Mouse (Mus musculus) forebrain, embryonic 16.5 days (tissue): Measurements from ENCODE around the gene Ube2cbp. TPM values are rescaled to one million over a fixed set of nuclear protein-coding genes. Genes with fewer than 3 reads are reported as not detected.

Experiments used
- ATAC-seq: fragments of 200-750 bp; cut with Nextera tagmentation; 2 replicates; pipeline ENCODE4 v1.8.0; 2017; ENCODE audit warnings: mild to moderate bottlenecking, moderate library complexity
- H3K27ac ChIP-seq: fragments of 300-500 bp; sonication (generic); 2 replicates; pipeline ENCODE4 v1.5.1; 2014; ENCODE audit warnings: low read length, control low read depth
- H3K27me3 ChIP-seq: fragments of 300-500 bp; sonication (generic); replicated peaks from 2 replicates; pipeline ENCODE4 v1.6.1; 2014; ENCODE audit warnings: low read length; ENCODE audit not compliant: control insufficient read depth, insufficient read depth
- H3K36me3 ChIP-seq: fragments of 300-500 bp; sonication (generic); 2 replicates; pipeline ENCODE4 v1.6.1; 2014; ENCODE audit not compliant: control insufficient read depth, insufficient read depth
- H3K4me1 ChIP-seq: fragments of 300-500 bp; sonication (generic); replicated peaks from 2 replicates; pipeline ENCODE4 v1.6.1; 2014; ENCODE audit warnings: low read length; ENCODE audit not compliant: control insufficient read depth, insufficient read depth
- H3K4me2 ChIP-seq: fragments of 300-500 bp; sonication (generic); 2 replicates; pipeline ENCODE4 v1.6.1; 2014; ENCODE audit warnings: mild to moderate bottlenecking, low read length, control low read depth
- H3K4me3 ChIP-seq: fragments of 300-500 bp; sonication (generic); replicated peaks from 2 replicates; pipeline ENCODE4 v1.5.1; 2014; ENCODE audit warnings: mild to moderate bottlenecking, low read length, control low read depth
- H3K9ac ChIP-seq: fragments of 300-500 bp; sonication (generic); replicated peaks from 2 replicates; pipeline ENCODE4 v1.6.1; 2014; ENCODE audit warnings: low read depth, low read length, control low read depth
- H3K9me3 ChIP-seq: fragments of 300-500 bp; sonication (generic); 2 replicates; pipeline ENCODE4 v1.6.1; 2016; ENCODE audit warnings: low read length; ENCODE audit not compliant: control insufficient read depth
- WGBS: fragments of 180-500 bp; shearing (Covaris S2); extraction: QIAGEN DNeasy Blood & Tissue Kit; methylation state at CpG from one replicate; pipeline ENCODE4 v1.1.7; 2014; 5-methylcytosine and 5-hydroxymethylcytosine counted together
- polyA plus RNA-seq: library from polyadenylated mRNA; unstranded; fragments of >200 nt; fragmentation: Nextera tagmentation; extraction: Ambion mirVana; gene quantifications from 2 replicates; pipeline ENCODE4 v1.2.1, GENCODE M21; 2015

Ube2cbp gene
- polyA plus RNA-seq, 1 experiment from 2014 or later: 5.1 TPM

DNA sequence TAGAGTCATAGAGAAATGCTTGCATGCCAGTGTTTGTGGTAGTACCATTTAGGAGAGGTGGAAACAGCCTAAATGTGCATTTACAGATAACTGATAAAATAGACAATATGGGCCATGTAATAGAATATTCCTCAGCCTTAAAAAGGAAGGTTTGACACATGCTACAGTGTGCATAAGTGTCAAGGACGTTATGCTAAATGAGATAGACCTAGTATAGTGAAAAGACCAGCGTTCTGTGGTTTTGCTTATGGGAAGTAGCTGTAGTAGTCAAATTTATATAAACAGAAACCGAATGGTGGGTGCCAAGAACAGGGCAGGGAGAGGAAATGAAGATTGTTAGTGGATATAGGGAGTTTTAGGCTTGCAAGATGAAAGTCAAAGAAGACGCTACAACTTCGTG lies 12.0 kb upstream of the Ube2cbp start:
- H3K27ac ChIP-seq: no peak overlapping the region
- H3K9me3 ChIP-seq: no peaks in the 10 kb centered on the region
- H3K4me2 ChIP-seq: no peak overlapping the region
- H3K27me3 ChIP-seq: no peaks in the 10 kb centered on the region
- H3K4me1 ChIP-seq: no peaks in the 10 kb centered on the region
- H3K9ac ChIP-seq: no peak overlapping the region
- H3K36me3 ChIP-seq: no peaks in the 10 kb centered on the region
- WGBS: 79% methylated on average over 5 of the region's 5 CpGs
- ATAC-seq: no peak
- no peak overlapping the region for H3K4me3 ChIP-seq

DNA sequence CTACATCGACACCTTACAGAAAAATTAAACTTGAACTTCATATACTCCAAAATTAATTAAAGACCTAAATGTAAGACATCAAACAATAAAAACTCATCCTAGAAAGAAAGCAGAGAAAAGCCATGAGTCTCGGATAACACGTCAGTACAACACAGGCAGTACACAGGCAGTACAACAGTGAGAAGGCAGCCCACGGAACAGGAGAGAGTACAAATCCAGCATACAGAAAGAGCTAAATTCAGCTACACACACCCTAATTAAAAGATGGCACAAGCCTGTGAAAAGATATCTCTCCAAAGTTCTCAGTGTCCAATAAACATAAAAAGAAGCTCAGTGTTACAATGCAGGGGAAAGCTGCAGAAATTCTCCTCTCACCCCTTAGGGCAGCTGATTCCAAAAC lies 11.2 kb upstream of the Ube2cbp start:
- H3K9ac ChIP-seq: no peak overlapping the region
- H3K9me3 ChIP-seq: no peaks in the 10 kb centered on the region
- ATAC-seq: no peak
- 88% methylated on average over 4 of the region's 4 CpGs for WGBS
- H3K4me2 ChIP-seq: no peak overlapping the region
- H3K4me3 ChIP-seq: no peak overlapping the region
- H3K27ac ChIP-seq: no peak overlapping the region
- H3K4me1 ChIP-seq: no peaks in the 10 kb centered on the region
- H3K27me3 ChIP-seq: no peaks in the 10 kb centered on the region
- H3K36me3 ChIP-seq: no peaks in the 10 kb centered on the region

DNA sequence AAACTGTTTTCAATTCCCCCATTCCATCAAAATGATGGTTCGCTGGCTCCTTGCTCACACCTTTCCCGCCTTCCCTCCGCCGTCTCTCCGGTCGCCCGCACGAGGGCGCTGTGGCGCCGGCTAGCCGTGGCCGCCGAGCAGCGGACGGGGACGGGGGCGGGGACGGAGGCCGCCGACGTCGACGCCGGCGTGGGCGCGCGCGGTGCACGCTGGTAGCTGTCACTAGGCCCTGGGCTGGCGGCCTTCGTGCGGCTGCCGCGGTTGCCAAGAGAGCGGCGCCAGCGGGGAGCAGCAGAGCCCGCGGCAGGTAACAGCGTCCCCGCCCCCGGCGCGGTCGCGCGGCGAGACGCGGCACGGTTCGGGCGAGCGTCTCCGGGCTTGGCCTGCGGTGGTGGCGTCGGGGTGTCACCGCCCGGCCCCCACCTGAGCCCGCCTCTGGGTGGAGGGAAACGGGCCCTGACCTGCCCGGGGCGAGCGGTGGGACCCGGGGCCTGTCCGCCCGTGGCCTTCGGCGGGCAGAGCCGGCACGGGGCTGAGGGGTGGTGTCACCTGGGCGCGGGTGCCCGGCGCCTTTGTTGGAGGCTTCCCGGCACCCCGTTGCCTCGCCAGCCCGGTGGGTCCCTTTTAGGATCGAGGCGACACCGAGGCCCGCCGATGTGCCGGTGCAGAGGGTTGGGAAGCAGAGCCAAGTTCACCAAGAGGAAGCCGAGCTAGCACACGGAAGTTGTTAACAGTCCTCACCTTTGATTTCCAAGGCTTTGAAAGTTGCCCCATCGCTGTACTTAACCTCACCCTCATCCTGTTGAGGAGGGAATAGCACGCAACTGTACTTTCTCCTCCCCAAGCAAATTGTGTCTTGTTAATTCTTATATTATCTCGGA lies 2.5 kb upstream of the Ube2cbp start, which contains the start of gene Dop1a:
Dop1a (plus strand) TSS at position 165 of the 881 bp plus-strand sequence.
- under 1% methylated on average over 69 of the region's 93 CpGs for WGBS

DNA sequence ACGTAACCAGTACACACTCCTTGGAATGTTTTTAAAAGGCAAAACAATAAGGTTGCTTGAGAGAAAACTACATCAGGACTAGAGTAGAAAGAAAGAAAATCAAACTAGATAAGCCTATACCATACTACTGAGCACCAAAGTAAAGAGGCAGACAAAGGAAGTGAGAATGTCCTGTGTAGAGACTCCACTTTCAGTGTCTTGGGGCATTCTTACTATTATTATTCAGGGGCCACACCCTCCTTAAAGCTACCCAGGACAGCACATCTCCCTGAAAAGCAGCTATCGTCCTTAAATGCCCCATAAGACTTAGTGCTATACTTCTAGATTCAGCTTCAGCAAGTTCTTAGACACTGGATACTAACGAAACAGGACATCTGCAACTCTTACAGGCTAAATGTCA lies 11.1 kb downstream of the Ube2cbp start:
- H3K4me3 ChIP-seq: no peak overlapping the region
- peaks cover 11% of the 10 kb centered on the region for H3K4me1 ChIP-seq
- ATAC-seq: no peak
- H3K9ac ChIP-seq: no peak overlapping the region
- no peaks in the 10 kb centered on the region for H3K36me3 ChIP-seq
- no peak overlapping the region for H3K27ac ChIP-seq
- H3K27me3 ChIP-seq: no peaks in the 10 kb centered on the region
- no peak overlapping the region for H3K4me2 ChIP-seq
- 77% methylated on average over 3 of the region's 3 CpGs for WGBS
- H3K9me3 ChIP-seq: no peaks in the 10 kb centered on the region

More for the DNA sequence above, 2.5 kb upstream of the Ube2cbp start, which contains the start of gene Dop1a:
- peak; percentile 95 for ATAC-seq
- Histone ChIP-seq H3K4me2 (peak within 1 kb of the TSS; percentile 71), H3K9me3 (no peaks in the 10 kb centered on the region), H3K36me3 (no peaks in the 10 kb centered on the region), H3K9ac (peak within 1 kb of the TSS; percentile 97), H3K27ac (peak within 1 kb of the TSS; percentile 80), H3K4me3 (peak within 1 kb of the TSS; percentile 94), H3K27me3 (no peaks in the 10 kb centered on the region), H3K4me1 (peaks cover 17% of the 10 kb centered on the region)

DNA sequence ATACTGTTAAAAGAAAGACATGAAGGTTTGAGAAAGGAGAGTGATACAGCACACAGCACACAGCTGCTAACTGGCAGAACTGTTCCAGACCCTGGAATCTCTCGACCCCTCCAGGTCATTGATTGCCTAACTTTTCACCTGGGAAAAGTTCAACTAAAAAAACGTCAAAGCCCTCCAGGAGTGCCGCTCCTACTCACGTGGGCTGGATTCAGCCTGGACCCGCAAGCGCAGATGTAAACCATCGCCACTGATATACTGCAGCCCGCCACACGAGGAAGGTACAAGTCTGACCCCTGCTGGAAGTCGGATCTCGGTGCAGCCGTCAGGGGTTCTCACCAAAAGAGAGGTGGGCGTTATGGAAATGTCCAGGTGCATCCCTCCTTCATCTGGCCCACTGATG lies 13.1 kb downstream of the Ube2cbp start:
- WGBS: under 1% methylated on average over 13 of the region's 13 CpGs
- Histone ChIP-seq H3K9ac (no peak overlapping the region), H3K4me1 (peaks cover 11% of the 10 kb centered on the region), H3K4me3 (no peak overlapping the region; the same call in 1 of the 2 replicates), H3K27ac (no peak overlapping the region), H3K36me3 (no peaks in the 10 kb centered on the region), H3K9me3 (no peaks in the 10 kb centered on the region), H3K27me3 (no peaks in the 10 kb centered on the region), H3K4me2 (peak overlapping the region; percentile 49)
- ATAC-seq: peak; percentile 89

DNA sequence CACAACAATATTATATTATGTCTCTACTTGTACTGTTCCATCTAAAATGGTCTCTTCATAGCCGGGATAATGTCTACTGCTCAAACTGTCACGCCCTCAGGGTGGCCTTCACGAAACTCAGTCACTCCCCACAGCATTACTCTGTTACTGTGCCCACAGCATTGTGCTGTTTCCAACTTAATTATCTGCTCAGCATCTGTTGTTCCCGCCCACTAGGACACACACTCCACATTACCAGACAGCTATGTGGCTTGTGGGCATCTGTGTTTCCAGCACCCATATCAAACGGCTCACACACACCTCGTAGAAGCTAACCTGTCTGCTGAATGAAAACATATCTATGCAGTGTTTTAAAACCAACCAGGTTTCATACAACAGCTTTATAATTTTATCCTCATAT lies 13.7 kb downstream of the Ube2cbp start:
- Histone ChIP-seq H3K27ac (no peak overlapping the region), H3K4me2 (peak overlapping the region; percentile 49), H3K9me3 (no peaks in the 10 kb centered on the region), H3K4me3 (no peak overlapping the region), H3K9ac (no peak overlapping the region), H3K27me3 (no peaks in the 10 kb centered on the region), H3K4me1 (peaks cover 11% of the 10 kb centered on the region), H3K36me3 (no peaks in the 10 kb centered on the region)
- peak; percentile 61 for ATAC-seq
- WGBS: 24% methylated on average over 6 of the region's 6 CpGs

DNA sequence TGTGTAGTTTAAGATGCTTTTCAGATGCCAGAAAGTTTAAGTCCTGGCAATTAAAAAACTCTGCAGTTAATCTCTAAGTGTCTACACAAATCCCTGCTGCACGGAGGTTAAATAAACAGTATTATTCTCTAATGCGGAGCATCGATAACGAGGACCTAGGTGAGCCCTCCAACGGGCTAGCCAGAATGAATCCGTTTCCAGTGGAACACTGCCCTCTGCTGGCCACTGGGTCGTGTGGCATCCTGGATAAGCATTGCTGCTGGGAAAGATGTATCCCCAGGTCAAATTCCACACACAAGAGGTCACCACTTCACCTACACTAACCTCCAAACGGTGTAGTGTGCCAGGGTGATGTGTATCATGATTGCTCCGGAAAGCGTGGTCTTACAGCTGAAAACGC lies 15.2 kb downstream of the Ube2cbp start:
- WGBS: 5% methylated on average over 11 of the region's 11 CpGs
- Histone ChIP-seq H3K4me3 (no peak overlapping the region), H3K36me3 (no peaks in the 10 kb centered on the region), H3K27me3 (no peaks in the 10 kb centered on the region), H3K27ac (no peak overlapping the region), H3K9me3 (no peaks in the 10 kb centered on the region), H3K4me2 (peak overlapping the region; percentile 41), H3K9ac (no peak overlapping the region), H3K4me1 (peaks cover 11% of the 10 kb centered on the region)
- peak; percentile 61 for ATAC-seq

DNA sequence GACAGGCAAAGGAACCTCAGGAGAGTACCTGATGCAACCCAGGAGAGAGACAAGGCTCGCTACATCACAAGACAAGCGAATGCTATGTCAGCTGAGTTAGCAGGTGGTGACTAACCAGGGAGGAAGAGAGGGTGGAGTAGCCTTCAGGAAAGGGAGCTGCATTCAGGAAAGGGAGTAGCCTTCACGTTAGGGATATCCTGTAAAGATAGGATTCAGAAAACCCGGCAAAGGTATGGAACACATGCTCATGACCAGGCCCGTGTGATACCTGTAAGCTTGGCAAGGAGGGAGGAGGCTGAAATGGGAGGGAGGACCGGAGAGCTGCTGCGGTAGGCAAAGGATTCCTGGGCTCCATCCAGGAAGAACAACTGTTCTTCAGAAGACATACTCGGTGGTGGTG lies 17.3 kb downstream of the Ube2cbp start:
- Histone ChIP-seq H3K27me3 (no peaks in the 10 kb centered on the region), H3K4me2 (no peak overlapping the region), H3K36me3 (no peaks in the 10 kb centered on the region), H3K9me3 (no peaks in the 10 kb centered on the region), H3K9ac (no peak overlapping the region), H3K27ac (no peak overlapping the region), H3K4me1 (peaks cover 11% of the 10 kb centered on the region), H3K4me3 (no peak overlapping the region)
- 87% methylated on average over 7 of the region's 8 CpGs for WGBS
- ATAC-seq: no peak

DNA sequence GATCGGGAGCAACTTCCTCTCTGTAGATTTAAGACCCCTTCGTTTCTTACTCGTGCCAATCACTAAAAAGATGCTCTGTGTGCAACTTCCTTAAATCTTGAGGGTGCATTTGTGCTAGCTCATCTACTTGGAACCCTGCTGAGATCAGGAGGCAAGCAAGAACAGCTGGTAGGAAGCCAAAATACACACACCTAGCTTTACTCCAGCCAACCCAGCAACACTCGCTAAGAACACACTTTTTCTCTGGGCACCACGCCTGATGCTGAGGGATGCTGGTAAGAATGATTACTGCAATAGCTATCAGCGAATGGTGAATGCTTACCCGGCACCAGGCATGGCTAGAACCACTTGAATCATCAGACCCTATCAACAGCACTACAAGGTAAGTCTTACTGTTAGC lies 17.9 kb downstream of the Ube2cbp start:
- WGBS: 90% methylated on average over 7 of the region's 7 CpGs
- ATAC-seq: no peak
- Histone ChIP-seq H3K9me3 (no peaks in the 10 kb centered on the region), H3K36me3 (no peaks in the 10 kb centered on the region), H3K27ac (no peak overlapping the region), H3K4me2 (no peak overlapping the region), H3K9ac (no peak overlapping the region), H3K27me3 (no peaks in the 10 kb centered on the region), H3K4me3 (no peak overlapping the region), H3K4me1 (peaks cover 11% of the 10 kb centered on the region)
